Mouse (Mus musculus): ENCODE results near the gene Haspin. TPM values are rescaled to one million over a fixed set of nuclear protein-coding genes. Genes with fewer than 3 reads are reported as not detected.
"Not testable (repeated sequence)": the region's sequence is repeated elsewhere in the genome, so short reads cannot be mapped to it uniquely, and the experiment has no call there.

The Haspin gene
- polyA plus RNA-seq, 1 experiment from 2014 or later = 7.9 TPM

- Histone ChIP-seq H3K9me3 (ENCODE audit: control insufficient read depth, low read length) (no peaks in the 10 kb centered on the region), H3K4me2 (ENCODE audit: low read length) (no peak overlapping the region), H3K4me3 (ENCODE audit: control insufficient read depth in 1 of 2, insufficient read depth in 1 of 2, low read depth in 1 of 2, low read length in 2 of 2) (no peak overlapping the region), H3K27me3 (ENCODE audit: control insufficient read depth, insufficient read depth, low read length) (no peaks in the 10 kb centered on the region), H3K27ac (replicated peaks in 1 of 2; ENCODE audit: control insufficient read depth in 1 of 2, insufficient read depth in 1 of 2, low read depth in 2 of 2, low read length in 2 of 2) (peak overlapping the region in 1 of 2 experiments; percentile 14; a peak in 2 of 4 replicates), H3K4me1 (ENCODE audit: control insufficient read depth in 2 of 2, insufficient read depth in 2 of 2, low read length in 2 of 2) (peaks cover 10 to 18% of the 10 kb centered on the region in 2 experiments), H3K9ac (ENCODE audit: low read length) (no peak overlapping the region), H3K36me3 (ENCODE audit: control insufficient read depth, insufficient read depth, low read length) (no peaks in the 10 kb centered on the region)
- peak; percentile 27; the same call in 1 of the 2 replicates for ATAC-seq (ENCODE audit: insufficient number of reproducible peaks, insufficient read depth, low FRiP score, low read depth)
- 59% methylated on average over 14 of the region's 14 CpGs for WGBS
These were observed 29.0 kb downstream of the Haspin start for GRCm38 (mm10) chr11:73108898-73109625.

- WGBS = 70% methylated on average over 5 of the region's 5 CpGs
- H3K9ac ChIP-seq (ENCODE audit: low read length) = no peak overlapping the region
- peak overlapping the region in 1 of 2 experiments; percentile 14; a peak in 2 of 4 replicates for H3K27ac ChIP-seq (replicated peaks in 1 of 2; ENCODE audit: control insufficient read depth in 1 of 2, insufficient read depth in 1 of 2, low read depth in 2 of 2, low read length in 2 of 2)
These were observed 29.7 kb downstream of the Haspin start for GRCm38 (mm10) chr11:73108195-73108897.

GRCm38 (mm10) chr11:73107358-73107757 is 30.7 kb downstream of the Haspin start:
- not testable (repeated sequence) for H3K27me3 ChIP-seq (ENCODE audit: control insufficient read depth, insufficient read depth, low read length); H3K4me3 ChIP-seq (ENCODE audit: control insufficient read depth in 1 of 2, insufficient read depth in 1 of 2, low read depth in 1 of 2, low read length in 2 of 2); H3K36me3 ChIP-seq (ENCODE audit: control insufficient read depth, insufficient read depth, low read length); H3K9me3 ChIP-seq (ENCODE audit: control insufficient read depth, low read length); ATAC-seq (ENCODE audit: insufficient number of reproducible peaks, insufficient read depth, low FRiP score, low read depth); H3K9ac ChIP-seq (ENCODE audit: low read length); H3K4me2 ChIP-seq (ENCODE audit: low read length); H3K27ac ChIP-seq (replicated peaks in 1 of 2; ENCODE audit: control insufficient read depth in 1 of 2, insufficient read depth in 1 of 2, low read depth in 2 of 2, low read length in 2 of 2)
- H3K4me1 ChIP-seq (ENCODE audit: control insufficient read depth in 2 of 2, insufficient read depth in 2 of 2, low read length in 2 of 2) = peaks cover 10 to 18% of the 10 kb centered on the region in 2 experiments
- WGBS = 38% methylated on average over 3 of the region's 3 CpGs

More at GRCm38 (mm10) chr11:73108195-73108897, 29.7 kb downstream of the Haspin start:
- H3K27me3 ChIP-seq (ENCODE audit: control insufficient read depth, insufficient read depth, low read length) = no peaks in the 10 kb centered on the region
- H3K36me3 ChIP-seq (ENCODE audit: control insufficient read depth, insufficient read depth, low read length) = no peaks in the 10 kb centered on the region
- H3K4me3 ChIP-seq (ENCODE audit: control insufficient read depth in 1 of 2, insufficient read depth in 1 of 2, low read depth in 1 of 2, low read length in 2 of 2) = no peak overlapping the region
- ATAC-seq (ENCODE audit: insufficient number of reproducible peaks, insufficient read depth, low FRiP score, low read depth) = no peak
- H3K9me3 ChIP-seq (ENCODE audit: control insufficient read depth, low read length) = no peaks in the 10 kb centered on the region
- no peak overlapping the region for H3K4me2 ChIP-seq (ENCODE audit: low read length)
- H3K4me1 ChIP-seq (ENCODE audit: control insufficient read depth in 2 of 2, insufficient read depth in 2 of 2, low read length in 2 of 2) = peaks cover 10 to 18% of the 10 kb centered on the region in 2 experiments

GRCm38 (mm10) chr11:73105246-73105645 is 32.8 kb downstream of the Haspin start:
- Histone ChIP-seq H3K4me2 (ENCODE audit: low read length) (no peak overlapping the region), H3K27me3 (ENCODE audit: control insufficient read depth, insufficient read depth, low read length) (no peaks in the 10 kb centered on the region), H3K9ac (ENCODE audit: low read length) (no peak overlapping the region), H3K27ac (replicated peaks in 1 of 2; ENCODE audit: control insufficient read depth in 1 of 2, insufficient read depth in 1 of 2, low read depth in 2 of 2, low read length in 2 of 2) (no peak overlapping the region), H3K9me3 (ENCODE audit: control insufficient read depth, low read length) (no peaks in the 10 kb centered on the region), H3K36me3 (ENCODE audit: control insufficient read depth, insufficient read depth, low read length) (no peaks in the 10 kb centered on the region), H3K4me3 (ENCODE audit: control insufficient read depth in 1 of 2, insufficient read depth in 1 of 2, low read depth in 1 of 2, low read length in 2 of 2) (no peak overlapping the region), H3K4me1 (ENCODE audit: control insufficient read depth in 2 of 2, insufficient read depth in 2 of 2, low read length in 2 of 2) (peaks cover 10 to 20% of the 10 kb centered on the region in 2 experiments)
- 41% methylated on average over 3 of the region's 3 CpGs for WGBS
- ATAC-seq (ENCODE audit: insufficient number of reproducible peaks, insufficient read depth, low FRiP score, low read depth) = no peak

GRCm38 (mm10) chr11:73101308-73101707 is 36.8 kb downstream of the Haspin start:
- H3K27me3 ChIP-seq (ENCODE audit: control insufficient read depth, insufficient read depth, low read length) = no peaks in the 10 kb centered on the region
- H3K4me3 ChIP-seq (ENCODE audit: control insufficient read depth in 1 of 2, insufficient read depth in 1 of 2, low read depth in 1 of 2, low read length in 2 of 2) = no peak overlapping the region
- no peak for ATAC-seq (ENCODE audit: insufficient number of reproducible peaks, insufficient read depth, low FRiP score, low read depth)
- H3K27ac ChIP-seq (replicated peaks in 1 of 2; ENCODE audit: control insufficient read depth in 1 of 2, insufficient read depth in 1 of 2, low read depth in 2 of 2, low read length in 2 of 2) = no peak overlapping the region
- no peak overlapping the region for H3K9ac ChIP-seq (ENCODE audit: low read length)
- no peaks in the 10 kb centered on the region for H3K36me3 ChIP-seq (ENCODE audit: control insufficient read depth, insufficient read depth, low read length)
- no peaks in the 10 kb centered on the region for H3K9me3 ChIP-seq (ENCODE audit: control insufficient read depth, low read length)
- 51% methylated on average over 4 of the region's 4 CpGs for WGBS
- no peak overlapping the region for H3K4me2 ChIP-seq (ENCODE audit: low read length)
- H3K4me1 ChIP-seq (ENCODE audit: control insufficient read depth in 2 of 2, insufficient read depth in 2 of 2, low read length in 2 of 2) = 0 out of 4 replicates have a peak, but pooled peaks cover 0 to 3% of the 10 kb centered on the region in 2 experiments

- H3K4me1 ChIP-seq (ENCODE audit: control insufficient read depth in 2 of 2, insufficient read depth in 2 of 2, low read length in 2 of 2) = 0 out of 4 replicates have a peak, but pooled peaks cover 0 to 3% of the 10 kb centered on the region in 2 experiments
- H3K27me3 ChIP-seq (ENCODE audit: control insufficient read depth, insufficient read depth, low read length) = no peaks in the 10 kb centered on the region
- H3K9ac ChIP-seq (ENCODE audit: low read length) = no peak overlapping the region
- H3K9me3 ChIP-seq (ENCODE audit: control insufficient read depth, low read length) = no peaks in the 10 kb centered on the region
- H3K4me2 ChIP-seq (ENCODE audit: low read length) = no peak overlapping the region
- 77% methylated on average over 14 of the region's 14 CpGs for WGBS
- H3K27ac ChIP-seq (replicated peaks in 1 of 2; ENCODE audit: control insufficient read depth in 1 of 2, insufficient read depth in 1 of 2, low read depth in 2 of 2, low read length in 2 of 2) = no peak overlapping the region
- ATAC-seq (ENCODE audit: insufficient number of reproducible peaks, insufficient read depth, low FRiP score, low read depth) = no peak
- no peak overlapping the region for H3K4me3 ChIP-seq (ENCODE audit: control insufficient read depth in 1 of 2, insufficient read depth in 1 of 2, low read depth in 1 of 2, low read length in 2 of 2)
- no peaks in the 10 kb centered on the region for H3K36me3 ChIP-seq (ENCODE audit: control insufficient read depth, insufficient read depth, low read length)
These were observed 37.9 kb downstream of the Haspin start for GRCm38 (mm10) chr11:73099976-73100750.

GRCm38 (mm10) chr11:73098860-73099259 is 39.2 kb downstream of the Haspin start:
- Histone ChIP-seq H3K27ac (replicated peaks in 1 of 2; ENCODE audit: control insufficient read depth in 1 of 2, insufficient read depth in 1 of 2, low read depth in 2 of 2, low read length in 2 of 2) (no peak overlapping the region), H3K4me3 (ENCODE audit: control insufficient read depth in 1 of 2, insufficient read depth in 1 of 2, low read depth in 1 of 2, low read length in 2 of 2) (no peak overlapping the region), H3K27me3 (ENCODE audit: control insufficient read depth, insufficient read depth, low read length) (no peaks in the 10 kb centered on the region), H3K4me2 (ENCODE audit: low read length) (no peak overlapping the region), H3K4me1 (ENCODE audit: control insufficient read depth in 2 of 2, insufficient read depth in 2 of 2, low read length in 2 of 2) (peaks cover 0 to 5% of the 10 kb centered on the region in 2 experiments; a peak in 1 of 4 replicates), H3K36me3 (ENCODE audit: control insufficient read depth, insufficient read depth, low read length) (no peaks in the 10 kb centered on the region), H3K9me3 (ENCODE audit: control insufficient read depth, low read length) (no peaks in the 10 kb centered on the region), H3K9ac (ENCODE audit: low read length) (no peak overlapping the region)
- no peak for ATAC-seq (ENCODE audit: insufficient number of reproducible peaks, insufficient read depth, low FRiP score, low read depth)
- WGBS = 70% methylated on average over 5 of the region's 5 CpGs

Data from heart, embryonic 14.5 days (tissue).